Mouse (Mus musculus) sigmoid colon, adult 10 weeks (tissue): ENCODE data around the gene Meltf. TPM values are rescaled to one million over a fixed set of nuclear protein-coding genes. Genes with fewer than 3 reads are reported as not detected.

Source experiments
- polyA plus RNA-seq: library from polyadenylated mRNA; stranded (reverse); fragments of 350-450 nt; fragmentation: Illumina TruSeq; extraction: RNeasy Lipid Tissue Mini Kit (QIAGEN cat#74804); gene quantifications from one replicate; pipeline ENCODE4 v1.2.3, GENCODE M21; 2014; ENCODE audit warnings: low read depth, low replicate concordance

The Meltf gene
- polyA plus RNA-seq: not detected

GRCm38 (mm10) chr16:31878573-31879257 is at the start of gene Meltf:
TSS of gene Meltf (plus strand) at chr16:31878810.

DNA sequence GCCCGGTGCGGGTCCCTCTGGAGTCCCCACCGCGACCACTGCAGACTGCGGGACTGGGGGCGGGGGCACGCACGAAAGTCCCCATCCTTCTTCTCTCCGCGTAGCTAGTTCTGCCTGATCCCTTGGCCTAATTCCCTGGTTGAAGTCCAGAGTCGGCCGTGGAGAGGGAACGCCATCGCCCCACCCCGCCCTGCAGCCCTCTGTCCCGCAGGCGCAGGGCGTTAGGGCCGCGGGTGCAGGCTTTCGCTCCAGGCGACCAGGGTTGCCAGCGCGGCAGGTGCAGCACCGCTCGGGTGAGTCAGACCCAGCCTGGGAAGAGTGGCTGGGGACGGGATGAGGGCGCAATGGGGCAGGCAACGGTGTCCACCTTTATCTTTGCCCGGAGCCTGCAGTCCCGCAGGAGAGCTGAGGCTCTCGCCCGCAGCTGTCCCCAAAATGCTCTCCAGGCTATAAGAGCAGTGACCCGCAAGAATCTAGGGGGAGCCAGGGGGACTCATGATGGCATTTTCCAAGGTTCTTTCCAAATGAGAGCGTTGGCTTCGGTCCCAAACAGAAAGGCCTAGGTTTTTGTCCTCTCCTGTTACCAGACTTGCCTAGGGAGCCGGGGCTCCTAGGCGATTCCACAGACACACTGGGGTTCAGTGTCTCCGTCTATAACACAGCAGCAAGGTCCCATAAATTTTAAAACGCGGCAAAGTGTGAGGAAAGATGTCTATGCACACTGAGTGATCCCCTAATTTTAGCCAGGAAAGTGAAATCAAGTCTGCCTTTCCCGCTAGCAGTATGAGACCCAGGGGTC is 55.3 kb downstream of the Meltf start, which contains the start of gene Pigz:
Gene Pigz (plus strand): TSS at position 101 of the 799 bp plus-strand sequence.

DNA sequence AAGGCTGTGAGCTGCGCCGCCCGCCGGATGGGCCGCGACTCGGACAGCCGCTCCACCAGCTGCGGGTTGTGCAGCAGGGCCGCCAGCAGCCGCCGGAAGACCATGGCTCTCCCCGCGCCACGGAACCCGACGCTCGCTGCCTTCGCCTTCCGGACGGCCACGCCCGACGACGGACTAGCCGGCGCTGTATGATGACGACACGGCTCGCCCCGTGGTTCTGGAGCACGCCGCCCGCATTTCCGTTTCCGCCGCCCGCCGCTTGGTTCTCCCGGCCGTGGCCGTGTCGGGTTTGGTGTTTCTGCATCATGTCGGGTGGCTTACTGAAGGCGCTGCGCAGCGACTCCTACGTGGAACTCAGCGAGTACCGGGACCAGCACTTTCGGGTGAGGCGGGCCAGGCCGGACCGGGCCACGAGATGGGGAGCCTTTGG is 69.8 kb downstream of the Meltf start, which contains the start of the genes 0610012G03Rik and Ncbp2:
Gene 0610012G03Rik (minus strand): TSS at position 150 of the 430 bp plus-strand sequence.
Gene Ncbp2 (plus strand): TSS at position 169 of the 430 bp plus-strand sequence.

Other genes starting within 250 kb of the Meltf start
- gene Dlg1, start 215.4 kb upstream of the Meltf start, polyA plus RNA-seq: 178 TPM
- not detected for gene Pigz, start 55.0 kb downstream of the Meltf start, polyA plus RNA-seq
- gene 0610012G03Rik, start 69.7 kb downstream of the Meltf start, polyA plus RNA-seq: 4.3 TPM
- 53.8 TPM for gene Ncbp2, start 69.7 kb downstream of the Meltf start, polyA plus RNA-seq
- gene Senp5, start 124.5 kb downstream of the Meltf start, polyA plus RNA-seq: 33.5 TPM
- 127 TPM for gene Pak2, start 200.5 kb downstream of the Meltf start, polyA plus RNA-seq
- gene Pigx, start 220.9 kb downstream of the Meltf start, polyA plus RNA-seq: 99.0 TPM
- 28.5 TPM for gene Cep19, start 221.0 kb downstream of the Meltf start, polyA plus RNA-seq